Mouse (Mus musculus): ENCODE results near the gene Ebf3.

DNA sequence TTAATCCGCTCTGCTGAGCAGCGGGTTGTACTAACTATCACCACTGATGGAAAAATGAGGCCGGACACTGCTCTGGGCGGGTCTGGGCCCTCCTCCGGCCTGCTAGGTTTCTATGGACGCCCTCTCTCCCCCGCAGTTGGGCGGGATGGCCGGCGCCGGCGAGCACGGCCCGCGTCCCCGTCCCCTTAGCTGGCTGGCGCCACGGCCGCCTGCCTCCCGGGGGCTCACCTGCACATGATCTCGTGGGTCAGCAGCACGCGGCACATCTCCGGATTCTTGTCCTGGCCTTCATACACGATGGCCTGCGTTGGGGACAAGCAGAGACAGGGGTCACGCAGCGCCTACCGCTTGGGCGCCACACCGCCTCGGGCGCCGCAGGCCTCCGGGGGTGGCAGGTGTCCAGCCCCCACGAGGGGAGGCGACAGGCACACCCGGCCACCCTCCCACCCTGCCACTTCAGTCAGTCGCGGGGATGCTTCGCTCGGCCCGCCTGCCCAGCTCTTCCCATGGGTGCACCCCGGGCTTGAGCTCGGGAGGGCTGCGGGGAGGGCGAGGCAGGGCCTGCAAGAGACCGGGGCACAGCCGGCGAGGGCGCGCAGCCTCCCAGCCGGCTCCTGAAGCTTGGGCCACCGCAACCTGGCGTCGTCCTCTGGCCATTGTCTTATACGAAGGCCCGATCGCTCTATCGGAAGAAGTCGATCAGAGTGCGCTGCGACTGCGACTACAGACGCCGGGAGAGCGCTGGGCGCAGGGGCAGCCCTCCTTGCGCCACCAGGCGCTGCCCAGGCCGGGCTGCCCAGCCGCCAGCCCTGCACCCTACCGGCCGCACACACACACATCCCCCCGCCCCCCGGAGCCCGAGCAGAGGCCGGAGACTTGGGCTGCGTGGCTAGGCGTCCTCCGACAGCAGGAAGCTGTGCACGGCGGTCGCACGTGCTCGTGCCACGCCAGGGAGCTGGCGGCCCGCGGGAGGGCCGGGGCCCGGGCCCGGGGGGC is 4.9 kb downstream of the Ebf3 start:
- TF ChIP-seq CTCF (IDR thresholded peaks at IDR 0.05; ENCODE audit: low read depth, low read length) (no peak), POLR2A (IDR thresholded peaks at IDR 0.05; ENCODE audit: insufficient read depth, low read length) (no peak), EP300 (IDR thresholded peaks at IDR 0.05; ENCODE audit: insufficient read depth, low read depth, low read length) (no peak)

Data from ES-Bruce4 (cell line).